Mouse (Mus musculus) layer of hippocampus, postnatal 36 days (tissue): ENCODE measurements around the gene Tff3. TPM values are rescaled to one million over a fixed set of nuclear protein-coding genes. Genes with fewer than 3 reads are reported as not detected.

ENCODE experiments used
- DNase-seq, 2 experiments: peaks; one replicate each; pipeline ENCODE4 v3.0.0; 2022
- total RNA-seq, 2 experiments: library from RNA; stranded (reverse); gene quantifications; 2 replicates each; pipeline ENCODE4 v1.2.3; 2021

Tff3 gene
- not detected for total RNA-seq

- DNase-seq = no peak
Observed at GRCm38 (mm10) chr17:31129452-31129851, at the start of gene Tff3. TSS of gene Tff3 (minus strand) at chr17:31129646.

GRCm38 (mm10) chr17:31176321-31176720, 46.9 kb upstream of the Tff3 start:
- no peak for DNase-seq

- DNase-seq = no peak
Observed at GRCm38 (mm10) chr17:31169796-31170195, 40.4 kb upstream of the Tff3 start.

DNA sequence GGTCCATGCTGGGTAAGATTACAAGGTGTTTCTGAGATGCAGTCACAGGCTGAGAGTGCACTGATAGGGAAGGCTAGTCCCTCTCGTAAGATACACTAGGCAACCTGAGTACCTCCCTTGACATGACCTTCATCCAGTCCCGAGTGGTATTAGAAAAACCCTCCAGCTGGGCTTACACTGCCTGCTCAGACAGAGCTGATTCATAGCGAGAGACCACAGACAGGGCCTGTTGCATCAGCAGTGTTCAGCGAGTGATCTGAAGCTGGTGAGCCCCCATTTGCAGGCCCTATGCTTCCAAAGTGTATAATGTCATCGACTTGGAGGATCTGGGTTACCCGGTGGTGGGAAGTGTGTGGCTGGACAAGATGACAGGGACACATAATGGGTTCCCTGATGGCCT, 35.7 kb upstream of the Tff3 start, which contains the start of gene Tff1:
TSS of gene Tff1 (minus strand) at position 151 of the 400 bp plus-strand sequence.
- no peak for DNase-seq

- no peak for DNase-seq
Observed at GRCm38 (mm10) chr17:31163821-31164220, 34.4 kb upstream of the Tff3 start.

DNA sequence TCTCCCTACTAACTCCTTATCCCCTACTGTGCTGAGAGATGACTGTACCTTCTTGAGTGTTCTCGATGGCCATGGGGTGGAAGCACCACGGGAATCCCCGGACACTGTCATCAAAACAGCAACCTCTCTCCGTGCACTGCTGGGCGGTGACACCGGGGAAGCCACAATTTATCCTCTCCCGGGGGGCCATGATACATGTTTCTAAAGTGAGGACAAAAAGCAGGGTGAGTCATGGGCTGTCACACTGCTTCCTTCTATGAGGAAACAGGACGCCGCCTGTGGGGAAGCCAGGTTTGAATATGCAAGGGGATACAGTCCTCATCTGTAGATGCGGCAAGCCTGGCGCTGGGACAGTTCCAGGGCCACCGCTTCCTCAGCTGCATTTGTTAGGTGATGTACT, 33.2 kb upstream of the Tff3 start:
- no peak for DNase-seq

- no peak for DNase-seq
Observed at GRCm38 (mm10) chr17:31160291-31160690, 30.8 kb upstream of the Tff3 start.

- DNase-seq = no peak
Observed at GRCm38 (mm10) chr17:31157921-31158320, 28.5 kb upstream of the Tff3 start.

- DNase-seq = no peak
Observed at GRCm38 (mm10) chr17:31153785-31154184, 24.3 kb upstream of the Tff3 start.

- no peak for DNase-seq
Observed at GRCm38 (mm10) chr17:31152966-31153499, 23.6 kb upstream of the Tff3 start.

DNA sequence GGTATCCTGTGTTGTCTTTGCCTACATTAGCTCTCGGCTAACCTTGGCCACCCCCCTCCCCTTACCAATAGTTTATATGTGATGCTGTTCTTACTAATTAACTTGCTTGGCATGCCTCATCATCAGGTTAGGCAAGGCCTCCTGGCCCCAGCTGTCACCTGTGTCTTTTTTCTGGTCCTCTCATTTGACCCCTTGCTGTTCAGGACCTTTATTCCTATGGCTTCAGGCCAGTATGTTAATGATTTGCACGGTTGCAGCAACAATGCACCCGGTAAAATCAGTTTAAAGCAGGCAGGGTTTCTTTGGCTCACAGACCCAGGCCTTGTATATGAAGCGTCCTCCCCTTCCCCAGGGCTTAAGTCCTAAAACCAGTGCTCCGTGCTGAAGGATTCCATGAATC, 23.1 kb upstream of the Tff3 start:
- DNase-seq = no peak

GRCm38 (mm10) chr17:31145998-31146397, 16.6 kb upstream of the Tff3 start:
- DNase-seq = no peak

GRCm38 (mm10) chr17:31144040-31145037, 14.9 kb upstream of the Tff3 start, which contains the start of gene Tff2:
TSS of gene Tff2 (minus strand) at chr17:31144282.
- DNase-seq = no peak

DNA sequence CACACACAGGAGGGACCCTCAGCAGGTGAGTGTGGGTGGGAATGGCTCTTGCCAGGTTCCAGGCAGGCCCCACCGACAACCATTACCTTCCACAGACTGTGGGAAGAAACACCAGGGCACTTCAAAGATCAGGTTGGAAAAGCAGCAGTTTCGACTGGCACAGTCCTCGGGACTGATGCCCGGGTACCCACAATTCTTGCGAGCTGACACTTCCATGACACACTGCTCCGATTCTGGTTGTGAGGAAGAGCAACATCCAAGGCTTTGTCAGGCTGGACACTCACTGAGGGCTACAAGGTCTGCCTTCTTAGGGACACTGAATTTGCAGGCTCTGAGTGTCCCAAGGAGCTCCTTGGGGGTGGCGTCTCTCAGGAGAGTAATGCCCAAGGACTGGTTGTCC, 12.7 kb upstream of the Tff3 start:
- DNase-seq = no peak

- DNase-seq = peak; percentile 27 to 43
Observed at GRCm38 (mm10) chr17:31138398-31138797, 9.0 kb upstream of the Tff3 start.

DNA sequence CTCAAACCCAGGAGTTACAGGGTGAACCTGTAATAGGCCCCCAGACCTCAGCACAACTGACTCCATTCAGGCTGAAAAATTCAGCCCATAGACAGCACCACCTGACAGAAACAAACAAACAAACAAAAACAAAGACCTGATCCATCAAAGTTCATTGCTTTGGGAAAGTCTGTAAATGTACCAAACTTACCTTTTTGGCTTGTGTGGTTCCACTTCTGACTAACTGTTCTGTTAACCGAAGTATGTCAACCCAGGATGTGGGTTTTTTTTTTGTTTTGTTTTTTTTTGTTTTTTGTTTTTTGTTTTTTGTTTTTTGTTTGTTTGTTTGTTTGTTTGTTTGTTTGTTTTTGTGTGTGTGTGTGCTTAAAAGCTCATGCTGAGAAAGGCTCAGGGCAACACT, 7.4 kb upstream of the Tff3 start:
- DNase-seq = no peak

GRCm38 (mm10) chr17:31136291-31136690, 6.8 kb upstream of the Tff3 start:
- DNase-seq = no peak

GRCm38 (mm10) chr17:31134913-31135312, 5.5 kb upstream of the Tff3 start:
- DNase-seq = no peak

- no peak for DNase-seq
Observed at GRCm38 (mm10) chr17:31133776-31134175, 4.3 kb upstream of the Tff3 start.

GRCm38 (mm10) chr17:31131269-31131821, 1.9 kb upstream of the Tff3 start:
- no peak for DNase-seq

DNA sequence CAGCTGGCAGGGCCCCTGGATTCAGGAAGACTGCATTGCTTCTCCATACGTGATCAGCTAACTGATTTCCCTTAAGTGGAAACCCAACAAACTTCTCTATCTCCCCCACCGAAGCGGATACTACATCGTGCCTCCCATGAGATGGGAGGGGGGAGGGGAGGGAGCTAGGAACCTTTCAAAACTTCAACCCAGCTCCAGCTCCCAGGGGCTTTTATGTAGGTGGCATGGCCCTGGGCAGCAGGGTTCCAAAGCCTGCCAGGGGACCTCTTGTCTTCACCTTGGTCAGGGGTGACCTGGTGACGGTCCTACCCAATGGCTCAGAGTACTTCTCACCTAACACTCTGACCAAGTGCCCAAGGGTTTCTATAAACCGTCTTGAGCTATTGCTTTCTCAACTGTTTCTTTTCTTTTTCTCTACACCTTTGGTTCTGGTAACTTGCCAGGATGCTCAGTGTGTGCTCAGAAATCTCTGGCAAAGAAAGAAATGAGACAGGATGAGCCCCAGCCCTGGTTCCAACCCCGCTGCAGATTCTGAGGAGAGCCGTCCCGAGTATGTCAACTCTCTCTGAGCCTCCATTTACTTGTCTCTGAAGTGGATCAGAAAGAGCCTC, 633 bp downstream of the Tff3 start:
- DNase-seq = no peak

DNA sequence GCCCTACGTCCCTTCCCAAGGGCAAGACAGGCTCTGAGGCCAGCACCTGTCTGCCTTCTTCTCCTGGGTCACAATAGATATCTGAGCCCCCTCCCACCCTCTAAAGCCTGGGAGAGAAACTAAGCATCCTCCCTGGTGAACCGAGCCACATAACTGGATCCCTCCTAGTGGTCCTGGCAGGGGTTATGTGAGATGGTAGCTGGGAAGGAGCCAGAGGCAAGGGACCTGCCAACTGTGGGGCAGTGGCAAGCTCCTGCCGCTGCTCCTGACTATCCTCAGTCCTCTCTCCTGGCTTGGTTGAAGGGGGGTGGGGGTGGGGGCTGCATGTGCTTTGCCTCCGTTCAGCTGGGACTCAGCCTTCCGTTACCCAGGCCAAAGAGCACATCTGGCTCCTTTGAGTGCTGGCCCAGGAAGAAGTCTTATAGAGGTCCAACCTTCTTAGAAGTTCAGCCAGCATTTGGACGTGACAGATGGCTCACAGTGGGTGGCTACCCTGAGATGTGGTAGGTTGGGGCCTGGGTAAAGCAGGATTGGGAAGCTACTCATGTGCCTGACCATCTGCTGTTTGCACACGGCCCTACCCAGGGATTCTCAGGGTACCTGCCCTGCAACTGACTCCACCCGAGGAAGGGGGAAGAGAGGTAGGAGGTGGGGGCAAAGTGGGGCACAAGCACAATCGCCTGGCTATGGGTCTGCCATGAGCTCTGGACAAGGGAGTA, 3.7 kb downstream of the Tff3 start:
- DNase-seq = no peak
